Mouse (Mus musculus) layer of hippocampus, adult 8-10 months (tissue): Measurements from ENCODE around the gene Tmem158. TPM values are rescaled to one million over a fixed set of nuclear protein-coding genes. Genes with fewer than 3 reads are reported as not detected.
A peak's percentile ranks its signal among the peaks of the same experiment; 100 is the strongest.

Experiments
- DNase-seq, 2 experiments: peaks; one replicate each; pipeline ENCODE4 v3.0.0; 2022; ENCODE audit warnings: low spot score in 2 of 2
- total RNA-seq, 4 experiments: library from RNA; stranded (reverse); gene quantifications; 2 replicates each; pipeline ENCODE4 v1.2.4; 2022

Tmem158 gene
- total RNA-seq, result 10 to 100 TPM; 27.9 to 32.5 (median 31.2) TPM

DNA sequence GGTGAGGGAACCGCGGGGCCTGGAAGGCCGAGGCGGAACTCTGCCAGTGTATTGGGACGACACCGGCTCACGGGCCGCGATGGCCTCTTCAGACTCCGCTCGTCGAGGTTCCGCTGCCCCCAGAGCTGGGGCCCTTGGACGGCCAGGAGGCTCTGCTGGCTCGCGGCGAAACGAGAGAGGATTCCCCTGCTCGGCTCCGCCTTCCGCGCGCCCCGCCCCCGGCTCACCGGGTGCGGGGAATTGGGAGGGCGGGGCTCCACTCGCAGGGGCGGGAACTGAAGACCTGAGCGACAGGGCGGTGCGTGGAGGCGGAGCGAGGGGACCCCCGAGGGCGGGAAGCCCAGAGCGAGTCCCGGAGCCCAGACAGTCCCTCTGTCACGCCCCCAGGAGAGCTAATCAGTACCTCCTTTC, at the start of gene Tmem158:
Gene Tmem158, minus strand, starts transcription at position 154 of the 411 bp plus-strand sequence.
- peak; percentile 45 to 63 for DNase-seq

DNA sequence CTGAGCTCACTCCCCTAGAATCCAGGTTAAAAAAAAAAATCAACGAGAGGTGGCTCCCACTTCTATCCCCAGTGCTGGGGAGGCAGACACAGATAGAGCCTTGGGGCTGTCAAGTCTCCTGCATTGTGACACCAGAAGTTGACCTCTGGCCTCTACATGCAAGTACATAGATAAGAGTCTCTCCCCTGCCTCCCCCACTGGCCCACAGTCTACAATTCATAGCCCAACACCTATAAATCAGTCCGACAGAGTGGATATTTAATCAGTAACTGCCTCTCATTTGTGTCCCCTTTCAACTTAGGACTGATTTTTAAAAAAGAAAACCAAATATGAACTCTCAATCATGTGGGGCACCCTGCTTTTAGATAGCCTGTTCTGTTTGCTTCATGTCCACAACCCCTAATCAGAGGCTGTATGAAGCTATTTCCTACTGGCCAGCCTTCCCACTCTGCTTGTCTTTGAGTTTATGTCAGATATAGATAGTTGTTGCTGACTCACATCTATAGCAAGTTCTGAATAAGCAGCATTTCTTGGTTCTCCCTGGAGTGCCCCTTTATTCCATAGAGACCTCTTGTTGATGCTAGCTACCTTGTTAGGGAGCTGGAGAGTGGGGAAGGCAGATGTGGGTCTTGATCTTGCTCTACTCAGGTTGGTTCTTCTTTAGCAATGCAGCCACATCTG, 49.3 kb upstream of the Tmem158 start:
- no peak for DNase-seq

DNA sequence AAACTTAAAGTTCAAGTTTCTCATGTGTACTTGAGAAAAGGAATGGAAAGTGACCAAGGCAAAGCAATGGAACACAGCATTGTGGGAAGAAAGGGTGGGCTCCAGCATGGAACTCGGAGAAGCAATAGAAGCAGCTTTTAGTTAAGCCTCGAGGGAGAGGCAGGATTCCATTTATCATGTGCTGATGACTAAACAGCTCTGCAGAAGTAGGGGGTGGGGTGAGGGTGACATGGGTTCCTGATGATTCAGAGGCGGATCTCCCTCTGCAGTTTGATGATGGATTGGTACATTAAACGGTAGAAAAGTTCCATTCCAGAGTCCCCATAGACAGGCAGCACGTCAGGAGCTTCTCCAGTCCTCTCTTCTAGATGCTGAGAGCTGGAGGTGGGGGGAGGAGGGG, 48.5 kb upstream of the Tmem158 start:
- no peak for DNase-seq

DNA sequence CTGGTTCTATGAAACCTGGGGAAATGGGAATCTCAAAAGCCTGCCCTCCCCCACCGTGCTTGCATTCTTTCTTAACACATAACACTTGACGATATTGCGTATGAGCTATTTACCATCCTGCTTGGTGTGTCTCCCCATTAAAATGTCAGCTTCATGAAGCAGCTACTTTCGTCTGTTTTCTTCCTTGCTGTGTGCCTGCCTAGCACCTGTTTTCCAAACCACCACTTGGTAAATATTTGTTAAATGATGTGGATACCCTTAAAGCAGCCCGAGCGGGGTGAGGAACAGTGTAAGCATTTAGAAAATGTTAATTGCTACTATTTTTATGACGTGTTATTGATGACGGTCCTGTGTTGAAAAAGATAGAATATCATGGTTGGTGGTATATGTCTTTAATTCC, 44.4 kb upstream of the Tmem158 start:
- DNase-seq, result no peak

DNA sequence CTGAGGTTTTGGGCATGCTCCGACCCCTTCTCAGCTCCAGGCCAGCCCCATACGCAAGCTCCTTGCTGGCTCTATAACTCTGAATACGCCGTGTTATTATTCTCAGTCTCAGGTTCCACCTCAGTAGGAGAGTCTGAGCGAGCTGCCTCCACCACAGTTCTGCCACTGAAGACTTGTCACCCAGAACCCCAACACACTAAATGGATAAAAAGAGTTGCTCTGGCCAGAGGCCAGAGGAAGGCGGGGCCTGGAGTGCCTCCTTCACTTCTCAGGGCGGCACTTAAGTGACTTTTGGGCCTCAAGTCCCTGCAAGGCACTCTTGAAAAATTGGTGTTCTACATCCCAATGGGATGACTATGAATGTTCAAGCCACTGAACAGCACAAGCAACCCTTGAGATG, 43.4 kb upstream of the Tmem158 start:
- DNase-seq, result no peak

DNA sequence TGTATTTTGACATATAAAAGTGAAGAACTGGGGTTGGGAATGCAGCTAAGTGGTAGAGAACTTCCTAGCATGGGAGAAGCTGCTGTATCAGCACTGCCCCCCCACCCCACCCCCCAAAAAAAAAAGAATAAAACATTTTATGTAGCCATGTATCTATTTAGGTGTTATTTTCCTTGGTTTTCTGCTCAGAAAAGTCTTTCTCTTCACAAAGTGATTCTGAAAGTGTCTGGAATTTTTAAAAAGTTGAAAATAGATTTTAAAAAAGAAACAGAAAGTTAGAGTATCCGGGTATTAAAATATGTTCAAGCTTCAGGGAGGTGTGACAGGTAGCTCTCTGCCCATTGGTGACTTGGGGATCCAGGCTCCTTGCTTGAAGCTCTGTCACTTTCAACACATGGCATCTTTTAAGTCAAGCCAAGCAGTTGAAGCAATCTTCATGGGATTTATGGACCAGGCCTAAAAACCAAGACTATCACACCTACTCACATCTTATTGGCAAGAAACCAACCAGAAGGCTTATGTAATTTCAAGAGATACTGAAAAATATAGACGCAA, 42.3 kb upstream of the Tmem158 start:
- DNase-seq, result no peak

DNA sequence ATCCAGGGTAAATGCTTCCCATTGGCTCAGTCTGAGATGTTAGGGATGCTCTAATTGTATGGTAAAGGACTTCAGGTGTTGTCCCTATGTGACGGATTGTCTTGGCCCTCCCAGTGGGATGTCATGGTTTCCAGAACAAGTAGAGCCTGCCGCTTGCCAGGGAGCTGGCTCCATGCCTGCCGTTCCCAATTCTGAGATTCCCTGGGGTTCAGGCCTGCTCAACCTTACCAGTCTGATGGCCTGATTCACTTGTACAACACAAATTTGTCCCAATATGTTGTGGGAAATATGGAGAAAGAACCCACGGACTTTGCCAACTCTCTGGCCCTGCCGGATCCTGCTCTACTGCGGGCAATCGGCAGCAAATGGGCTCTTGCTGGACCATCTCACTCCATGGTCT, 37.3 kb upstream of the Tmem158 start:
- no peak for DNase-seq

DNA sequence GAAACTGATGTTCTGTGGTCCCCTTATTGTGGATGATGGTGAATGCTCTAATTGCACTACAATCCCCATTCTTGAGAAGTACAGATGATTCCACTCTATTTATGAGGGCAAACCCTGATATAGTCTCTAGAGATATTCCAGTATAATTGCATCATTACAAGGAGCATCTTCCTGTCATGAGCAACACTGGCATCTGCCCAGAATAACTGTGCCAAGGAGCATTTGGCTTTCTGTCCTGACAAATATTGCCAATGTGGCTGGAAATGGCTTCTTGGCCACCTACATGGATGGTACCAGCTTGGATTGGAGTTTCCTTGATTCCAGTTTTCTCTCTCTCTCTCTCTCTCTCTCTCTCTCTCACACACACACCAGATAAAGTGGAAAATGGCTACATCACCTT, 35.7 kb upstream of the Tmem158 start:
- DNase-seq, result no peak

DNA sequence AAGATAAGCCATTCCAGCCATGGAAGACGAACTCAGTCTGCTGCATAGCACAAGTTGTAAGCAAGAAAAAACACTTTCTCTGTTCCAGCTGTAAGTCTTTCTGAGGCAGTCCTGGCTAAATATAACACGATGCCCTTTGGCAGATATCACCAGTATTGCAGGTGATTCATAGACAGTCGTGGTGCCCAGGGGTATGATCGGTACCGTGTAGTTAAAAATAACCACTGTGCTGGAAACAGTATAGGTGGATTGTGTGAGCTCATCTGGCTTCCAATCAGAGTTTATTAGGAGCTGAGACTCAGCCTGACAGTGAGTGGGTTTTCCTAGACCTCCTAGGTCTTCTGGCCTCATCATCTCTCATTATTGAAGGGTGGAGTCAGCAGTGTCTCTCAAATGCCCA, 34.0 kb upstream of the Tmem158 start:
- no peak for DNase-seq

DNA sequence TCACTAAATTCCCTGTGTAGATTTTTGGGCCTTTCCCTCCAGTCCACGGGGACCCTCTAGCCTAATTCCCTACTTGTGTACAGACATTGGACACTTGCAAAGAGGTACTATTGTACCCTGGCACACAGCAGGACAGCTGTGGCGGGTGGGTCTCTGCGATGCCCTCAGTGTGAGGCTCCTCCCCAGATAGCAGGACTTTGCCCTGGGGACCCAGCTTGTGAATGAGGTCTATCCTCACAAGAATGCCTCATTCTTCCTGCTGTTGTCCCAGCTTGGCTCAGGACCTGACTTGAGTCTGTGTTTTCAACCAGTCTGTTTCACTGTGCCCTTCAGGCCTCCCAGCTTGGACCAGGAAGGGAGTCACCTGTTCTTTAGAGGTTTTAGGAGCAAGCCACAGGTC, 27.8 kb upstream of the Tmem158 start:
- DNase-seq, result no peak

DNA sequence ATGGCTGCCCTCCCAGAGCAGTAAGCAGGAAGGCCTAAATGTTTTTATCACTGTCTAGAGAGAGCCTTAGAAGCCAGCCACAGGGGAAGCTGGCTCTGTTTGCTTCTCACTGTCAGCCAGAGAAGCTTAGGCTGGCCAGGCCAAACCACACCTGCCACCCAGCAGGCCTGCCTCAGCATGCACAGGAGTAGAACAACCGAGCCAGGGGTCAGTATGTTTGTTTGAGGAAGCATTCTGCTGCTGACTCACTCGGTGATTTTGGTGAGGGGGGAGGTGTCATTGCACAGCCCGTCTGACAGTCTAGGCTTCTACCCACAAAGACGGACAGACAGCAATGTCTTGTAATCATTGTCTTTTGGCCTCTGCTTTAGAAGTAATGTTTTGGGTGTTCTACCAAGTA, 25.1 kb upstream of the Tmem158 start:
- DNase-seq, result no peak

DNA sequence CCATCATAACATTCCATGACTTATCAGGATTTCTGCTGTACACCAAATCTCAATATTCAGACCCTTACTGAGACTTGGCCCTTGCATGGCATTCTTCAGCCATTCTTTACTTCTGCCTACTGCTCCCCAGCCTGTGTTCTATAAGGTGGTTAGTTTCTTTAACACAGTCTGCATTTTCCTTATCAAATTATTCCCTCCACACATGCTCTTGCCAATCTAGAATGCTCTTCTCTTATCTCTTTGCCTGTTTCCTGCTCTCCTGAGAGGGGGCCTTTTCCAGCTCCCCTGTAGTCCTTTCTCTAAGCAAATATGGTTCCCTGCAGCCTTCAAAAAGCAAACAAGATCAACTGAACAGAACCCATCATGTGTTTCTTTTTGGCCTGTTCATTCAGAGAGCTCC, 20.2 kb upstream of the Tmem158 start:
- DNase-seq, result no peak

DNA sequence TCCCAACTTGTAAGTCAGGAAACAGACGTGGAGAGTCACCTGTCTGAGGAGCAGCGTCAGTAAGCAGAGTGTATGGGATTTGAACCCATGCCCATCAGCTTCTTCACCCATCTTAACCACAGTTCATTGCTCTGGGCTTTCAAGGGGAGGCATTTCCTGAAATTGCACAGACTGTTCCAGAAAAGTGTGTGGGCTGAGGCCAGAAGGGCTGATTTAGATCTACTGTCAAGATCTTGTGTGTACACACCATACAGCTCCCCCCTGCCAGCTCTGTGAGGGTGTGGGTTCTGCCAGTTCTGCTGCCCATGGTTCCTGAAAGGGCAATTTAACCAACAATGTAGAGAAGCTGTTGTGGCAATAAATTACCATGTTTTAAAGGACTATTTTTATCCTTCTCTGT, 17.4 kb upstream of the Tmem158 start:
- no peak for DNase-seq

DNA sequence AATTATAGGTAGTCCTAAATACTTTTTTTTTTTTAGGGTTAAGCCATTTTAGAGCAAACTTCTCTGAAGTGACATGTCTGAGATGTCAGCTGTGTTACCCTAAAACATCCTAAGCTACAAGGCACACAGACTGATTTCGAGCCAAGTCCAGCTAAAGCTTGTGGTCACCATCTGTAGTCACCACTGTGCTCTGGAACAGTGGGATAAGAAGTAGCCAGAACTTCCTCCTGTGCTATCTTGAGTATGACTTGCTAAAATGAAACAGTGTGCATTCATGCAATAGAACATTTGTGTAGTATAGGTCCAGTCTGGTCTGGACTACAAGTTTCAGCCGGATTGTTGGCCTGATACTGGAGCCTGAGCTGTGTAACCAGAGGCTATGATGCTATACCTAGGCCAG, 14.8 kb upstream of the Tmem158 start:
- DNase-seq, result no peak

DNA sequence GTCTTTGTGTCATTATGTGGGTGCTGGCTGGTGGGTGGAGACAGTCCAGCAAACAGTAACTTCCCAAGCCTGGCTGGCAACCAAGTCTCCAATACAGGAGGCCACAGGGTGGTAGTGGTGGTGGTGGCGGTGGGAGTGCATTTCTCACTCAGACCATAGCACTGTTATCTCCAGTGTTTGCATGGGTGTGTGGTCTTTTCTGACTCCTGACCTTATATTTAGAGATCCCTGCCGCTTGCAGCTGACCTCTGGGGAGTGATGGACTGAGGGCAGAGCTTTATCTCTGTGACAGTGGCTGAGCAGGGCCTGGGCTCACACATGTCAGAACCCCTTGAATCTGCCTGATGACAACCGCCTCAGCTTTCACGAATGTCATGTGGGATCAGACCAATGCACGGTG, 14.1 kb upstream of the Tmem158 start:
- DNase-seq, result no peak

DNA sequence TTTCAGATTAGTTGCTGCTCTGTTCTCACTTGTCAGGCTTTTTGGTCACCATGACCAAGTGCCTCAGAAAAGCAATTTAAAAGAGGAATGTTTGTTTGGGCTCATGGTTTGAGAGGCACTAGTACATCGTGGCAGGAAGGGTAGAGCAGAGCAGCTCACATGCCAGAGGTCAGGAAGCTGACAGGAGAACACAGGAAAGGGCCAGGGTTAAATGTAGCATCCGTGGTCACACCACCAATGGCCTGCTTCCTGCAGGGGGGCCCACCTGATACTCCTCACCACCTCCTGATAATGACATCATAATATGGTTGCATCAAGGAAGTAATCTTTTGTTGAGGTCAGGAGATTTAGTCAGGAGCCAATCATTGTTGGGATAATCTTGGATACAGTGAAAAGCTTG, 13.3 kb upstream of the Tmem158 start:
- no peak for DNase-seq

DNA sequence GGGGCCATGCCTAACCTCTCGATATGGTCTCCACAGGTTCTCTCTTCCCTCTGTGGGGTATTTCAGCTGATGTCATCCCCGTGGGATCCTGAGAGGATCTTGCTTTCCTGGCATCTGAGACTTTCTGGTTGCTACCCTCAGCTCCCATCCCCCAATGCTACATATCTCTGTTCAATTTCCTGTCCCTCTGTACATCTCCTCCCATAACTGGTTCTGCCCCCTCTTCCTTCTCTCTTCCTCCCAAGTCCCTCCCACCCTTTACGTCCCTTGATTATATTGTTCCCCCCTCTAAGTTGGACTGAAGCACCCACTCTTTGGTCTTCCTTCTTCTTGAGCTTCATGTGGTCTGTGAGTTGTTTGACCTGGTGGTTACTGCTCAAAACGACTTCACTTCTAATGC, 11.0 kb upstream of the Tmem158 start:
- DNase-seq, result no peak

DNA sequence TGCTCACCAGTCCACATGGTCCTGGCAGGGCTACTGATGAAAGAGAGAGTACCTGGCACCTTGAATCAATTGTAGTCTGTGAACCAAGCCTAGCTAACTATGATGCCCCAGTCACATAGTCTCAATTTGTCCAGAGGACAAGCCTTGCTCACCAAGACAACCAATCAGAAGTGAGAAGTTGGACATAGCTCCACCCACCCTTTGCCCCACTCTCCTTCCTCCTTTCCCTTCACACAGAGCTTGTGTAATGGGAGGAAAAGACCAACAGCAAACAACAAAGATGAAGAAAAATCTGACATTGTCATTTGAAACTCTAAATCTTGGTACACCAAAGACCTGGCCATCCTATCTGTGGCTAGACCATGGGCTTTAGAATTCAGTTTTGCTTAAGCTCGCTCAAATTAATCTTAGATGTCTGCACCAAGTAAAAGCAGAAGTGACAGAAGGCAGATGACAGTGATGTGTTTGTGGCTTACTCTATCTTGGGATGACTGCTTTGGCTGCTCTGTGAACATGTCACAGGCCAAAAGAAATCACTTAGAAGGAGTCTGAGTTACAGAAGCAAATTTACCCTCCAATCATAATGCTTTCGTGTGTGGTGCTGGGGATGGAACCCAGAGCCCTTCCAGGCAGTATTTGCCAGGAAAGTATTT, 9.5 kb upstream of the Tmem158 start:
- no peak for DNase-seq

DNA sequence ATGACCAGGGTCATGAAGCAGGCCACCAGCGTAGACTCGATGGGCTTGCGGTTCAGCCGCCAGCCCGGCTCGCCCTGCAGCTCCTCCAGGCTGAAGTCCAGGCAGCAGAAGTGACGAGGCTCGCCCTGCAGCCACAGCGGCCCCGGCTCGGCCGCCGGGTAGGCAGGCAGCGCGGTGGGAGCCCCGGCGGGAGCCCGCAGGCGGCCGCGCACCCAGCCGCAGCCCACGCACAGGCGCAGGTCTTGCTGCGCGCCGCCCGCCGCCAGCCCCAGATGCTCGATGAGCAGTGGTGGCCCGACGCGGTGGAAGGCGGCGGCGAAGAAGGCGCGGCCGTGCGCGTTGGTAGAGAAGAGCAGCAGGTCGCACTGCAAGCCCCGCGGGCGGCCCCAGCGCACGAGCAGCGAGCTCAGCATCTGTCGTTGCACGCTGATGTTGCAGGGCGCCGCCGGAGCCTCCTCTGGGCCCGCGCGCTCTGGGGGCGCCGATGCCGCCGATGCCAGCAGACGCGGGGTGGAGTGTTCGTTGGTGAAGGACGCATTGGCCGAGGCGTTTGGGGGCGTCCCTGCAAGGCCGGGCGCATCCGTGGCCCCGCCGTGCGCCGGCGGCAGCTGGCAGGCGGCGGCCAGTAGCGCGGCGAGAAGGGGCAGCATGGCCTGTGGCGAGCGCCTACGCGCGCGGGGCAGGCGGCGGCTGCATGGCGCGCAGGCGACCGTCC, 511 bp downstream of the Tmem158 start:
- peak; percentile 29 to 34 for DNase-seq

DNA sequence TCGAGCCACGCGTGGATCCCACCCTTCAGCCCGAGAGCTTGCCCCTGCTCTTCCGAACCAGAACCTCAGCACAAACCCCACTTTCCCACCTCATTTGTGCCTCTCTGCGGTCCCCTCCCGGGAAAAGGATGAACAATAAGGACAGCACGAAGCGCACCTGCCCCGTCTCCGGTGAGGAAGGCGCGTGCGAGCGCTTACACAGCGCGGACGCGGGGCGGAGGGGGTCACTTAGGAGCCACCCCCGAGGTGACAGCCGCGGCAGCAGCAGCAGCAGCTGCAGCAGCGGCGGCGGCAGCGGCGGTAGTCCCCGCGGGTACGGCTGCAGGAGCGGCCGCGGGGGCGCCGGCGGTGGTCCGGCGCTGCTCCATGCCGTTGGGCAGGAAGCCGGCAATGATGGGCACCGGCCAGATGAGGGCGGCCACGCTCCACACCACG, 1.1 kb downstream of the Tmem158 start:
- DNase-seq, result peak in 1 of 2 experiments; percentile 64

DNA sequence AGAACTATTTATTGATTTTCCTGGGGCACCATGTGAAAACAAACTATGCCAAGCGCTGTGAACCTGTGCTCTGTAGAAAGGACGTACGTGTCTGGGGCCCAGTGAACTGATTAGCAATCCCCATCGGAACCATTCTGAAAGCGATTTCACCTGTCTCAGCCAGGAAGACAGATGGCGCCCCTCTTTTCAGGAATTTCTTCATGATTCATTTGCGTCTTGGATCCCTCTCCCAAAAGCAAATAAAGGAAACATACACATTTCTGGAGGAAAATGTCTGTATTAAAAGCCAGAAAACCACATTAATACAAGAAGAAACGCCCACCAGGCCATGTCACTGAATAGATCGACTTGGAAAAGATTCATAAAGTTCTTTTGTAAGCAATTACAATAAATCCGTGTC, 1.8 kb downstream of the Tmem158 start:
- no peak for DNase-seq

DNA sequence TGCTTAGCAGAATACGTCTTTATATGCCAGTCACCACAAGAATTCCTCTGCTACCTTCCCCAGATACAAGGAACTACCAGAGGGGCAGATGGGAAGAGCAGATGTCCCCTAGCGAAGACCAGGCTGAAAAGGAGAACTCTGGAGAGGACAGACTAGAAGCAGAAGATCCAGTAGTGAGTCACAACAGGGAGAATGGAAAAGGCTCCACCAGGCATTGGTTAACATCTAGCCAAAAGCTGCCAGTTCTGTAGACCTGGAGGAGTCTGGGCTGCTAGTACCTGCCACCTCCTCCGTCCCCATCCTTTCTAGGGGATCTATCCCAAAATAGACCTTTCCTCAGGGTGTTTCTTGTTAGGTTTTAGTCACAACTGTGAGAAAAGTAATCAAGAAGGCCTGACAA, 4.8 kb downstream of the Tmem158 start:
- DNase-seq, result no peak
